Mouse (Mus musculus) MEL (cell line): ENCODE data around the gene Hs3st1.

Experiments
- CHD2 ChIP-seq: IDR thresholded peaks from 2 replicates; pipeline ENCODE4 v1.6.1; 2011; ENCODE audit warnings: low read length, improper control_type of control experiment
- CTCF ChIP-seq, 3 experiments: IDR thresholded peaks in 2 of 3; conservative IDR thresholded peaks in 1 of 3; 2 replicates each; pipeline ENCODE4 v1.5.1; 2011 to 2012; ENCODE audit warnings: low read length in 3 of 3, low read depth in 2 of 3, mild to moderate bottlenecking in 2 of 3, improper control_type of control experiment in 1 of 3, inconsistent platforms in 1 of 3, mixed read lengths in 1 of 3, moderate library complexity in 1 of 3; ENCODE audit not compliant: control insufficient read depth in 1 of 3, insufficient read depth in 1 of 3, poor library complexity in 1 of 3, severe bottlenecking in 1 of 3
- ELF1 ChIP-seq: IDR thresholded peaks from 2 replicates; pipeline ENCODE4 v1.6.1; 2014; ENCODE audit warnings: low read depth, mild to moderate bottlenecking, inconsistent platforms, low read length, improper control_type of control experiment, moderate library complexity
- POLR2A ChIP-seq, 2 experiments: IDR thresholded peaks; 2 replicates each; pipeline ENCODE4 v1.6.1; 2011 to 2012; ENCODE audit warnings: low read length in 2 of 2, mild to moderate bottlenecking in 2 of 2, control low read depth in 1 of 2, improper control_type of control experiment in 1 of 2, low read depth in 1 of 2, moderate library complexity in 1 of 2; ENCODE audit not compliant: control insufficient read depth in 1 of 2, insufficient read depth in 1 of 2, poor library complexity in 1 of 2

GRCm38 (mm10) chr5:39634300-39635047, 120.8 kb downstream of the Hs3st1 start:
- TF ChIP-seq CTCF (IDR thresholded peaks at IDR 0.05 in 2 of 3, conservative IDR thresholded peaks at IDR 0.05 in 1 of 3; ENCODE audit: control insufficient read depth in 1 of 3, insufficient read depth in 1 of 3, low read depth in 2 of 3, low read length in 3 of 3, poor library complexity in 1 of 3, severe bottlenecking in 1 of 3): no peak
- no peak for TF ChIP-seq CHD2
- TF ChIP-seq POLR2A (IDR thresholded peaks at IDR 0.05; ENCODE audit: control insufficient read depth in 1 of 2, insufficient read depth in 1 of 2, low read depth in 1 of 2, low read length in 2 of 2, poor library complexity in 1 of 2): no peak
- no peak for TF ChIP-seq ELF1
